Mouse (Mus musculus) CD4-positive, CD25-positive, alpha-beta regulatory T cell, adult 9 weeks (primary cell): ENCODE measurements around the gene Map3k12. TPM values are rescaled to one million over a fixed set of nuclear protein-coding genes. Genes with fewer than 3 reads are reported as not detected.

Source experiments
- polyA plus RNA-seq: library from polyadenylated mRNA; unstranded; fragments of 100-300 nt; shearing (Covaris generic); gene quantifications from one replicate; pipeline ENCODE4 v1.2.1, GENCODE M21; 2017

Gene Map3k12
- polyA plus RNA-seq = 10.6 TPM

DNA sequence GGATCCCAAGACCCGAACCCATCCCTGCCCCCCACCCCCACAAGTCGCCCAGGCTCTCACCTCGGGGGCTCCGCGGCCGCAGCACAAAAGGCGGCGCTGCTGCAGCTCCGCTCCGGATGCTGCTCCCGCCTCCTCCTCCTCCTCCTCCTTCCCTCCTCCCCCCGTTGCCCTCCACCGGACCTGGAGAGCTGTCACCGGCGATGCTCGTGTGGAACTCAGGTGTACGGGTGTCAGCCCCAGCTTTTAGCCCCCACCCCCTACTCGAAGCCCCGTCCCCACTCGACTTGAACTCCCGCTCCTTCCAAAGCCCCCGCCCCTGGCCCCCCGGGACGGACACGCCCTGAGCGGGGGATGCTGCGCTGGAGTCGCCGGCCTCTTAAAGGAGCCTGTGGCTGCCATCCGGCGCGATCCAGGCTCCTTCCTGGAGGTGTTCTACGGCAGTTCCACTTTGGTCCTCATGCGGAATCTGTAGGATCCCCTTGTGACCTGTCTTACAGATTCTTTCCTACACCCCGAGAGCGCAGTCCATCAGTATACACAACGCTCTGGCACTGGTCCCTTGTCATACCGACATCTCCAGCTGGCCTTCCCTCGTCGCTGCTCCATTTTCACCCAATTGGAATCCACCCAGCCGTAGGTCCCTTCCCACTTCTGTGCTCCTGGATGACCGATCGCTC is at the start of gene Map3k12:
Gene Map3k12 (minus strand): TSS at position 337 of the 677 bp plus-strand sequence.

DNA sequence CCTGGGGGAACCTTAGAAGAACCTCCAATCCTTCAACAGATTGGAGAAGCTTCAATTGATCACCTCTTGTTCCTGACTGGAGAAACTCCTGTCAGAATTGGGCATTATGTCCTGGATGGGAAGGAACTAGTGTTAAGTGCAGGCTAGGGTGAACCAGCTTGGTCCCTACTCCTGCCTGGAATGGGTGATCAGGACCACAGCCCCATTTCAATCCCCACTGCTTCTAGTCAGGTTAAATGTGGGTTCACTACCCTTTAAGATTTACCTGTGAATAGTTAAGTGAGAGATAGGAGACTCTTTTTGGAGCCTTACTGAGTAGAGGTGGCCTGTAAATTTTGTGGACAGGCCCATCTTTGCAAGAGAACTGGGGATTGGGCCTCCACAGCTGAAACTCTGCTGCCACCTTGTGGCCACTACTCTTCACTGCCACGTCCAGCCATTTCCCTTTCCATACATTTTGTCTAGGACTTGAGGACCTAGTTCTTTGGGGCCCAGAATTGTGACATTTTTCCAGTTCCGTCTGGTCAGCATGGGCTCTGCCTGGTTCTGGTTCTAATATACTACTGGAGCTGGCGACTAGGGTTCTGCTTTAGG is 8.1 kb upstream of the Map3k12 start, which contains the start of gene Npff:
Gene Npff (minus strand): TSS at position 51 of the 594 bp plus-strand sequence.

DNA sequence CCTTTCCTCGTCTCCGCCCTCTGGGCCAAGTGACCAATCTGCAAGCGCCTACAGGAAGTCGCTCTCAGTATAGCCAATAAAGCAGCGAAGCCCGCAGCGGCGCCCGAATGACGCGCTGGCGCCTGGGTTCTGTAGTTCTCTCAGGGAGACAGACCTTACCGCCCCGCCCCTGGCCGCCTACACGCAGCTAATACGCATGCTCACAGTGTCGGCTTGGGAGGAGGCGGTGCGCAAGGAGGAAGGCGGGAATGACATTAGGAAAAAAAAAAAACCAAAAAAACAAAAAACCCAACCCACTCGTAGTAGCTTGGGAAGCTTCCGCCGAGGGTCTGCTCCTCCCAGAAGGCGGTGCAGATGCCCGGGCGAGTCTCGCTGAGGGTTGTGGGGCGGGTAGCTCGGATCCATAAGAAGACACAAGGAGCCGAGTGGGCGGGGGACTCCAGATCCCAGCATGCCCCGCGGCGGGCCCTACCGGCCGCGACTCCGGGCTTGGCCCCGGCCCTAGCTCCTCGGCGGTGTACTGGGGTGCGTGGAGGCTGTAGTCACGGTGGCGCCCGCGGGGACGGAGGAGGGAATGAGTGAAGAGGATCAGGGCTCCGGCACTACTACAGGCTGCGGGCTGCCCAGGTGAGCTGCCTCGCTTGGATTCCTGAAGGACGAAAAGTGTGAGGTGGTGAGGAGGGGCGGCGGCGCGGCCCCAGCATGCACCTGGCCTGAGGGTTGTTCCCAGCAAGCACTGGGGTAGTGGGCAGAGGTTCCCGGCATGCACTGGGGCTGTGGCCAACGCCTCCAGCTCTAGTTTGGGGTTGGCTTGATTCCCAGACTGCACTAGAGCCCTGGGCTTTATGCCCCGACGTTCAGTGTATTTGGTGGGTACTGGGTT is 1.4 kb upstream of the Map3k12 start, which contains the start of gene Tarbp2:
Gene Tarbp2 (plus strand): TSS at position 217 of the 883 bp plus-strand sequence.

DNA sequence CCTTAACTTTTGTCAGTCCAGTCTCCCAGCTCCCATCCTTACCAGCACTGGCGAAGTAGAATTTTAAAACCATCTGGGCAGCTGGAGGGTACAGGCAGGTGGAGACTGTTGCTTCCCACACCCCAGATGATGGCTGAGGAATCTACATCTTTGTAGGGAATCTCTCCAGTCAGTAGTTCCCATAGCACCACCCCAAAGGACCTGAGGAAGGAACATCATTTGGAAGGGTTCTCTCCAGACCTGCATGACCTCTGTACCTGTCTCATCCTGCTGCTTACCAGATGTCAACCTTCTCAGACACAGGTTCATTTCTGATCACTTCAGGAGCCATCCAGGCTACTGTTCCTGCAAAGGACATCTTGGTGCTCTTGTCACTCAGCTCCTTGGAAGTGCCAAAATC is 13.4 kb downstream of the Map3k12 start, which contains the start of gene Gm10337:
Gene Gm10337 (plus strand): TSS at position 276 of the 400 bp plus-strand sequence.

DNA sequence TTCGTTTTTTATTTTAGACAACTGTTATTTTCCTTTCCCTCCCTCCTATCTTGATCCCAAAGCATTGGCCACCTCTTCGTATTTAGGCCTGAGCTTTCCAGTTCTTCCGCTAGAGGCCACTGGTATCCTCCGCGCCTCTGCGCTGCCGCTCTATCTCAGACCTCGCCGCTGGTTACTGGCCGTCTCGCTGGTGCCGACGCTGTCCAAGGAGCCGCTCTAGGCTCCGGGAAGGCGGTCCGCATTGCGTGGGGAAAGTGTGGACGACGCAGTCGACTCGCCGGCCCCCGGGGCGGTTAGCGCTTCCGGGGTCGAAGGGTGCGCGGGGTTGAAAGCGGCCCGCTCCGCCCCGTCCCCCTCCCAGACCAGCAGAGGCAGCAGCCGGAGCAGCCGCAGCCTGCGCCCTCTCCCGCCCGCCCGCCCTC is 46.7 kb downstream of the Map3k12 start, which contains the start of gene Pcbp2:
Gene Pcbp2 (plus strand): TSS at position 357 of the 422 bp plus-strand sequence.

DNA sequence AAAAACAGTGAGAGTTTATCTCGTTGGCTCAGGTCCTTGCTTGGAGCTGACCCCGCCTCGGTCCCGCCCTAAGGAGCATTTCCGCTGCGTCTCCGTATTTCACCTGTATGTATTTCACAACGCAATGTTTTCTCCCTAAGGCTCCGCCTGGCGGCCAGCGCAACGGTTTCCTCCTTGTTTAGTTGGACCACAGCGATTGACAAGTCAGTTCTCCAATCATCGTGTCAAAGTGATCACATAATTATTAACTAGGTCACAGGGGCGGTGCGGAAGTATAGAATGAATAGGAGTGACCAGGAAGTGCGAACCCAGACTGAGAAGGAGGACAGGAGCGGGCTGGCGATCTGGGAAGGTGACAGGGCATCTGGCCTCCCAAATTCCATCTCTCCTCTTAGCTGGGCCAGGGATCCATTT is 58.0 kb downstream of the Map3k12 start, which contains the start of gene Prr13:
Gene Prr13 (plus strand): TSS at position 125 of the 414 bp plus-strand sequence.

Other genes starting within 250 kb of the Map3k12 start
- not detected for gene Gm9918, start 246.5 kb downstream of the Map3k12 start, polyA plus RNA-seq
- gene Mfsd5, start 237.6 kb downstream of the Map3k12 start, polyA plus RNA-seq = 63.4 TPM
- gene Espl1, start 220.8 kb downstream of the Map3k12 start, polyA plus RNA-seq = 1.7 TPM
- gene Pfdn5, start 190.9 kb downstream of the Map3k12 start, polyA plus RNA-seq = 684 TPM
- 119 TPM for gene Myg1, start 185.4 kb downstream of the Map3k12 start, polyA plus RNA-seq
- 60.5 TPM for gene Aaas, start 166.3 kb downstream of the Map3k12 start, polyA plus RNA-seq
- gene Sp7, start 149.9 kb downstream of the Map3k12 start, polyA plus RNA-seq = not detected
- gene Sp1, start 110.9 kb downstream of the Map3k12 start, polyA plus RNA-seq = 19.6 TPM
- not detected for gene Amhr2, start 71.7 kb downstream of the Map3k12 start, polyA plus RNA-seq
- 586 TPM for gene Prr13, start 58.0 kb downstream of the Map3k12 start, polyA plus RNA-seq
- gene Pcbp2, start 46.5 kb downstream of the Map3k12 start, polyA plus RNA-seq = 118 TPM
- gene Gm10337, start 13.3 kb downstream of the Map3k12 start, polyA plus RNA-seq = not detected
- 71.5 TPM for gene Tarbp2, start 1.1 kb upstream of the Map3k12 start, polyA plus RNA-seq
- gene Npff, start 7.9 kb upstream of the Map3k12 start, polyA plus RNA-seq = 6.2 TPM
- gene Gm28047, start 108.0 kb upstream of the Map3k12 start, polyA plus RNA-seq = 0.35 TPM
- 48.5 TPM for gene Atf7, start 108.4 kb upstream of the Map3k12 start, polyA plus RNA-seq
- gene Atp5g2, start 155.3 kb upstream of the Map3k12 start, polyA plus RNA-seq = 28.9 TPM
- 60.2 TPM for gene Calcoco1, start 205.1 kb upstream of the Map3k12 start, polyA plus RNA-seq